Mouse (Mus musculus) heart, postnatal 0 days (tissue): ENCODE results near the gene Larp4b.

ENCODE experiments used
- CTCF ChIP-seq: IDR thresholded peaks from 2 replicates; pipeline ENCODE4 v1.5.1; 2016; ENCODE audit warnings: antibody characterized with exemption, control low read depth, low read depth
- EP300 ChIP-seq: IDR thresholded peaks from 2 replicates; pipeline ENCODE4 v1.6.1; 2016; ENCODE audit warnings: antibody characterized with exemption, low read depth

GRCm38 (mm10) chr13:9199465-9199844 lies 105.8 kb downstream of the Larp4b start:
- TF ChIP-seq EP300 (no peak), CTCF (no peak)
